Mouse (Mus musculus) hindbrain, embryonic 16.5 days (tissue): ENCODE measurements around the gene Gtpbp3. TPM values are rescaled to one million over a fixed set of nuclear protein-coding genes. Genes with fewer than 3 reads are reported as not detected.
"Not testable (repeated sequence)": the region's sequence is repeated elsewhere in the genome, so short reads cannot be mapped to it uniquely, and the experiment has no call there.

Source experiments
- ATAC-seq: fragments of 200-750 bp; cut with Nextera tagmentation; 2 replicates; pipeline ENCODE4 v1.8.0; 2017; ENCODE audit warnings: moderate TSS enrichment, moderate library complexity
- H3K27ac ChIP-seq: fragments of 300-500 bp; sonication (generic); 2 replicates; pipeline ENCODE4 v1.5.1; 2014; ENCODE audit warnings: low read depth, mild to moderate bottlenecking, control low read depth, low read length, moderate library complexity
- H3K27me3 ChIP-seq: fragments of 300-500 bp; sonication (generic); replicated peaks from 2 replicates; pipeline ENCODE4 v1.6.1; 2014; ENCODE audit warnings: low read length; ENCODE audit not compliant: control insufficient read depth, insufficient read depth
- H3K36me3 ChIP-seq: fragments of 300-500 bp; sonication (generic); 2 replicates; pipeline ENCODE4 v1.6.1; 2014; ENCODE audit warnings: mild to moderate bottlenecking, low read length, moderate library complexity, mixed read lengths; ENCODE audit not compliant: control insufficient read depth, insufficient read depth
- H3K4me1 ChIP-seq: fragments of 300-500 bp; sonication (generic); 2 replicates; pipeline ENCODE4 v1.6.1; 2014; ENCODE audit warnings: low read depth, low read length; ENCODE audit not compliant: control insufficient read depth, insufficient read depth
- H3K4me2 ChIP-seq: fragments of 300-500 bp; sonication (generic); 2 replicates; pipeline ENCODE4 v1.6.1; 2014; ENCODE audit warnings: mild to moderate bottlenecking, low read length, control low read depth, moderate library complexity
- H3K4me3 ChIP-seq: fragments of 300-500 bp; sonication (generic); 2 replicates; pipeline ENCODE4 v1.5.1; 2014; ENCODE audit warnings: mild to moderate bottlenecking, low read length, control low read depth, moderate library complexity
- H3K9ac ChIP-seq: fragments of 300-500 bp; sonication (generic); 2 replicates; pipeline ENCODE4 v1.6.1; 2014; ENCODE audit warnings: low read depth, mild to moderate bottlenecking, control low read depth, low read length, moderate library complexity
- H3K9me3 ChIP-seq: fragments of 300-500 bp; sonication (generic); 2 replicates; pipeline ENCODE4 v1.6.1; 2014; ENCODE audit warnings: mild to moderate bottlenecking, low read length, moderate library complexity; ENCODE audit not compliant: control insufficient read depth
- WGBS: fragments of 180-500 bp; shearing (Covaris S2); extraction: QIAGEN DNeasy Blood & Tissue Kit; methylation state at CpG from one replicate; pipeline ENCODE4 v1.1.7; 2014; 5-methylcytosine and 5-hydroxymethylcytosine counted together
- polyA plus RNA-seq: library from polyadenylated mRNA; unstranded; fragments of >200 nt; fragmentation: Nextera tagmentation; extraction: Ambion mirVana; gene quantifications from 2 replicates; pipeline ENCODE4 v1.2.1, GENCODE M21; 2015

Gene Gtpbp3
- polyA plus RNA-seq, 1 experiment from 2014 or later: 14.6 TPM

- H3K9me3 ChIP-seq: no peaks in the 10 kb centered on the region
- peak; percentile 88 for ATAC-seq
- peaks cover 5% of the 10 kb centered on the region for H3K4me1 ChIP-seq
- no peaks in the 10 kb centered on the region for H3K36me3 ChIP-seq
- H3K27me3 ChIP-seq: peaks cover 21% of the 10 kb centered on the region
- no peak overlapping the region for H3K27ac ChIP-seq
- H3K9ac ChIP-seq: no peak overlapping the region; the same call in 1 of the 2 replicates
- 3% methylated on average over 17 of the region's 17 CpGs for WGBS
- H3K4me3 ChIP-seq: no peak overlapping the region
- peak overlapping the region; percentile 41 for H3K4me2 ChIP-seq
Observed at GRCm38 (mm10) chr8:71521634-71522033, 33.7 kb downstream of the Gtpbp3 start.

- no peaks in the 10 kb centered on the region for H3K9me3 ChIP-seq
- no peak for ATAC-seq
- WGBS: 11% methylated on average over 45 of the region's 46 CpGs
- H3K4me3 ChIP-seq: no peak within 1 kb of the TSS; the same call in 1 of the 2 replicates
- peak within 1 kb of the TSS; percentile 12; the same call in 1 of the 2 replicates for H3K4me2 ChIP-seq
- peaks cover 27% of the 10 kb centered on the region for H3K27me3 ChIP-seq
- H3K4me1 ChIP-seq: peaks cover 7% of the 10 kb centered on the region
- no peaks in the 10 kb centered on the region for H3K36me3 ChIP-seq
- no peak within 1 kb of the TSS for H3K27ac ChIP-seq
- peak within 1 kb of the TSS; percentile 38 for H3K9ac ChIP-seq
Observed at GRCm38 (mm10) chr8:71525226-71526050, 37.5 kb downstream of the Gtpbp3 start, which contains the start of gene Ccdc194. Gene Ccdc194 (minus strand): TSS chr8:71525711.

- H3K9me3 ChIP-seq: no peaks in the 10 kb centered on the region
- H3K4me3 ChIP-seq: no peak overlapping the region
- H3K9ac ChIP-seq: no peak overlapping the region
- 11% methylated on average over 6 of the region's 6 CpGs for WGBS
- H3K27me3 ChIP-seq: peaks cover 27% of the 10 kb centered on the region
- H3K36me3 ChIP-seq: no peaks in the 10 kb centered on the region
- no peak overlapping the region for H3K4me2 ChIP-seq
- H3K27ac ChIP-seq: no peak overlapping the region
- no peak for ATAC-seq
- H3K4me1 ChIP-seq: peaks cover 7% of the 10 kb centered on the region
Observed at GRCm38 (mm10) chr8:71526272-71526671, 38.4 kb downstream of the Gtpbp3 start.

- ATAC-seq: no peak
- 45% methylated on average over 3 of the region's 3 CpGs for WGBS
- Histone ChIP-seq H3K9me3 (no peaks in the 10 kb centered on the region), H3K36me3 (no peaks in the 10 kb centered on the region), H3K4me1 (peaks cover 3% of the 10 kb centered on the region; the same call in 1 of the 2 replicates), H3K4me2 (no peak overlapping the region), H3K27ac (no peak overlapping the region), H3K27me3 (peaks cover 27% of the 10 kb centered on the region), H3K9ac (no peak overlapping the region), H3K4me3 (no peak overlapping the region)
Observed at GRCm38 (mm10) chr8:71527162-71527870, 39.4 kb downstream of the Gtpbp3 start.

GRCm38 (mm10) chr8:71528362-71529073 lies 40.6 kb downstream of the Gtpbp3 start:
- Histone ChIP-seq H3K27ac (peak overlapping the region; percentile 21; the same call in 1 of the 2 replicates), H3K36me3 (no peaks in the 10 kb centered on the region), H3K4me3 (no peak overlapping the region), H3K9me3 (no peaks in the 10 kb centered on the region), H3K4me2 (no peak overlapping the region), H3K4me1 (peaks cover 3% of the 10 kb centered on the region; the same call in 1 of the 2 replicates), H3K9ac (no peak overlapping the region), H3K27me3 (peaks cover 25% of the 10 kb centered on the region)
- 83% methylated on average over 11 of the region's 11 CpGs for WGBS
- ATAC-seq: 0 out of 2 replicates have a peak, but pooled peaks have one; percentile 37

GRCm38 (mm10) chr8:71530735-71531467 lies 43.0 kb downstream of the Gtpbp3 start:
- 62% methylated on average over 4 of the region's 12 CpGs for WGBS
- not testable (repeated sequence) for H3K4me1 ChIP-seq, ATAC-seq, H3K9me3 ChIP-seq, H3K4me2 ChIP-seq, H3K27ac ChIP-seq, H3K9ac ChIP-seq, H3K4me3 ChIP-seq, H3K36me3 ChIP-seq
- peaks cover 12% of the 10 kb centered on the region for H3K27me3 ChIP-seq

- ATAC-seq: no peak
- peaks cover 13% of the 10 kb centered on the region for H3K27me3 ChIP-seq
- peaks cover 2% of the 10 kb centered on the region; the same call in 1 of the 2 replicates for H3K4me1 ChIP-seq
- H3K27ac ChIP-seq: no peak overlapping the region
- no peak overlapping the region for H3K9ac ChIP-seq
- no peak overlapping the region for H3K4me2 ChIP-seq
- WGBS: 45% methylated on average over 3 of the region's 3 CpGs
- no peaks in the 10 kb centered on the region for H3K9me3 ChIP-seq
- no peaks in the 10 kb centered on the region for H3K36me3 ChIP-seq
- H3K4me3 ChIP-seq: no peak overlapping the region
Observed at GRCm38 (mm10) chr8:71534263-71534810, 46.4 kb downstream of the Gtpbp3 start.

- H3K4me2 ChIP-seq: no peak overlapping the region
- 72% methylated on average over 5 of the region's 5 CpGs for WGBS
Observed at GRCm38 (mm10) chr8:71535663-71536062, 47.8 kb downstream of the Gtpbp3 start.

More at GRCm38 (mm10) chr8:71535663-71536062, 47.8 kb downstream of the Gtpbp3 start:
- Histone ChIP-seq H3K9ac (no peak overlapping the region), H3K36me3 (no peaks in the 10 kb centered on the region), H3K27ac (no peak overlapping the region), H3K4me1 (peaks cover 2% of the 10 kb centered on the region; the same call in 1 of the 2 replicates), H3K27me3 (peaks cover 13% of the 10 kb centered on the region), H3K9me3 (no peaks in the 10 kb centered on the region), H3K4me3 (no peak overlapping the region)
- ATAC-seq: no peak
